Mouse (Mus musculus) forebrain, embryonic 12.5 days (tissue): ENCODE data around the gene Ovol1. TPM values are rescaled to one million over a fixed set of nuclear protein-coding genes. Genes with fewer than 3 reads are reported as not detected.

Experiments
- ATAC-seq: fragments of 200-750 bp; cut with Nextera tagmentation; 2 replicates; pipeline ENCODE4 v1.8.0; 2017; ENCODE audit warnings: moderate TSS enrichment; ENCODE audit not compliant: low FRiP score
- H3K27ac ChIP-seq: fragments of 300-500 bp; sonication (generic); 2 replicates; pipeline ENCODE4 v1.5.1; 2016; ENCODE audit warnings: mild to moderate bottlenecking
- H3K27me3 ChIP-seq: fragments of 300-500 bp; sonication (generic); 2 replicates; pipeline ENCODE4 v1.6.1; 2016; ENCODE audit warnings: mild to moderate bottlenecking
- H3K36me3 ChIP-seq: fragments of 300-500 bp; sonication (generic); replicated peaks from 2 replicates; pipeline ENCODE4 v1.6.1; 2016; ENCODE audit warnings: mild to moderate bottlenecking
- H3K4me1 ChIP-seq: fragments of 300-500 bp; sonication (generic); 2 replicates; pipeline ENCODE4 v1.6.1; 2016
- H3K4me2 ChIP-seq: fragments of 300-500 bp; sonication (generic); 2 replicates; pipeline ENCODE4 v1.6.1; 2016; ENCODE audit warnings: mild to moderate bottlenecking, moderate library complexity
- H3K4me3 ChIP-seq: fragments of 300-500 bp; sonication (generic); replicated peaks from 2 replicates; pipeline ENCODE4 v1.5.1; 2016; ENCODE audit warnings: mild to moderate bottlenecking
- H3K9ac ChIP-seq: fragments of 300-500 bp; sonication (generic); 2 replicates; pipeline ENCODE4 v1.6.1; 2016; ENCODE audit warnings: mild to moderate bottlenecking
- H3K9me3 ChIP-seq: fragments of 300-500 bp; sonication (generic); 2 replicates; pipeline ENCODE4 v1.6.1; 2016
- whole genome bisulfite sequencing: fragments of 180-500 bp; shearing (Covaris S2); methylation state at CpG from one replicate; pipeline ENCODE4 v1.1.7; 2016; 5-methylcytosine and 5-hydroxymethylcytosine counted together
- polyA plus RNA-seq: library from polyadenylated mRNA; unstranded; fragments of >200 nt; fragmentation: Nextera tagmentation; extraction: Ambion mirVana; gene quantifications from 2 replicates; pipeline ENCODE4 v1.2.1, GENCODE M21; 2016

Ovol1 gene
- polyA plus RNA-seq, 1 experiment from 2014 or later, result 0.22 TPM

- H3K4me3 ChIP-seq, result no peak overlapping the region
- H3K36me3 ChIP-seq, result no peaks in the 10 kb centered on the region
- no peaks in the 10 kb centered on the region for H3K9me3 ChIP-seq
- WGBS, result 59% methylated on average over 11 of the region's 11 CpGs
- H3K9ac ChIP-seq, result no peak overlapping the region
- H3K27ac ChIP-seq, result no peak overlapping the region
- no peaks in the 10 kb centered on the region for H3K4me1 ChIP-seq
- H3K27me3 ChIP-seq, result peaks cover 8% of the 10 kb centered on the region; the same call in 1 of the 2 replicates
- H3K4me2 ChIP-seq, result no peak overlapping the region
- no peak for ATAC-seq
Measured at GRCm38 (mm10) chr19:5544031-5544430, 16.4 kb downstream of the Ovol1 start.

- Histone ChIP-seq H3K9me3 (no peaks in the 10 kb centered on the region), H3K27ac (no peak overlapping the region), H3K4me1 (no peaks in the 10 kb centered on the region), H3K27me3 (peaks cover 8% of the 10 kb centered on the region; the same call in 1 of the 2 replicates), H3K4me3 (no peak overlapping the region), H3K9ac (no peak overlapping the region), H3K36me3 (no peaks in the 10 kb centered on the region), H3K4me2 (no peak overlapping the region)
- no peak for ATAC-seq
- WGBS, result 93% methylated on average over 9 of the region's 9 CpGs
Measured at GRCm38 (mm10) chr19:5543362-5543761, 17.1 kb downstream of the Ovol1 start.

GRCm38 (mm10) chr19:5538786-5539185 is 21.7 kb downstream of the Ovol1 start:
- Histone ChIP-seq H3K27ac (no peak overlapping the region), H3K27me3 (peaks cover 10% of the 10 kb centered on the region; the same call in 1 of the 2 replicates), H3K4me3 (no peak overlapping the region), H3K4me2 (no peak overlapping the region), H3K4me1 (no peaks in the 10 kb centered on the region), H3K9ac (no peak overlapping the region), H3K9me3 (no peaks in the 10 kb centered on the region), H3K36me3 (no peaks in the 10 kb centered on the region)
- WGBS, result 71% methylated on average over 8 of the region's 8 CpGs
- no peak for ATAC-seq

GRCm38 (mm10) chr19:5532520-5532919 is 27.9 kb downstream of the Ovol1 start:
- no peak overlapping the region for H3K4me2 ChIP-seq
- H3K4me3 ChIP-seq, result no peak overlapping the region
- H3K27me3 ChIP-seq, result peaks cover 31% of the 10 kb centered on the region
- no peak overlapping the region for H3K27ac ChIP-seq
- peaks cover 13% of the 10 kb centered on the region for H3K4me1 ChIP-seq
- no peaks in the 10 kb centered on the region for H3K9me3 ChIP-seq
- WGBS, result 79% methylated on average over 8 of the region's 8 CpGs
- no peak overlapping the region for H3K9ac ChIP-seq
- no peaks in the 10 kb centered on the region for H3K36me3 ChIP-seq
- ATAC-seq, result no peak

- H3K4me2 ChIP-seq, result no peak overlapping the region
- ATAC-seq, result no peak
Measured at GRCm38 (mm10) chr19:5530138-5530524, 30.3 kb downstream of the Ovol1 start.

GRCm38 (mm10) chr19:5529325-5530137 is 30.9 kb downstream of the Ovol1 start:
- WGBS, result 13% methylated on average over 20 of the region's 20 CpGs
- Histone ChIP-seq H3K9me3 (no peaks in the 10 kb centered on the region), H3K27me3 (peaks cover 26% of the 10 kb centered on the region), H3K4me2 (peak overlapping the region; percentile 25), H3K27ac (no peak overlapping the region), H3K36me3 (no peaks in the 10 kb centered on the region), H3K4me1 (peaks cover 13% of the 10 kb centered on the region), H3K4me3 (0 out of 2 replicates have a peak overlapping the region, but pooled peaks have one; percentile 3), H3K9ac (no peak overlapping the region)
- peak; percentile 88 for ATAC-seq

More at GRCm38 (mm10) chr19:5530138-5530524, 30.3 kb downstream of the Ovol1 start:
- Histone ChIP-seq H3K9me3 (no peaks in the 10 kb centered on the region), H3K36me3 (no peaks in the 10 kb centered on the region), H3K9ac (no peak overlapping the region), H3K27me3 (peaks cover 31% of the 10 kb centered on the region), H3K27ac (no peak overlapping the region), H3K4me3 (no peak overlapping the region), H3K4me1 (peaks cover 13% of the 10 kb centered on the region)
- WGBS, result 21% methylated on average over 7 of the region's 7 CpGs

GRCm38 (mm10) chr19:5525204-5525603 is 35.2 kb downstream of the Ovol1 start:
- H3K9ac ChIP-seq, result no peak overlapping the region
- 68% methylated on average over 5 of the region's 5 CpGs for WGBS

GRCm38 (mm10) chr19:5518721-5519120 is 41.7 kb downstream of the Ovol1 start:
- WGBS, result 87% methylated on average over 3 of the region's 3 CpGs
- H3K9ac ChIP-seq, result no peak overlapping the region
- H3K27me3 ChIP-seq, result no peaks in the 10 kb centered on the region
- no peak overlapping the region for H3K4me2 ChIP-seq
- no peaks in the 10 kb centered on the region for H3K4me1 ChIP-seq
- no peaks in the 10 kb centered on the region for H3K9me3 ChIP-seq
- ATAC-seq, result no peak
- no peak overlapping the region for H3K27ac ChIP-seq
- no peak overlapping the region for H3K4me3 ChIP-seq
- H3K36me3 ChIP-seq, result no peaks in the 10 kb centered on the region

More at GRCm38 (mm10) chr19:5525204-5525603, 35.2 kb downstream of the Ovol1 start:
- H3K4me3 ChIP-seq, result no peak overlapping the region
- ATAC-seq, result no peak
- H3K9me3 ChIP-seq, result no peaks in the 10 kb centered on the region
- H3K27ac ChIP-seq, result no peak overlapping the region
- H3K27me3 ChIP-seq, result peaks cover 12% of the 10 kb centered on the region; the same call in 1 of the 2 replicates
- H3K4me1 ChIP-seq, result peaks cover 9% of the 10 kb centered on the region
- no peak overlapping the region for H3K4me2 ChIP-seq
- H3K36me3 ChIP-seq, result no peaks in the 10 kb centered on the region

- no peaks in the 10 kb centered on the region for H3K9me3 ChIP-seq
- H3K27me3 ChIP-seq, result no peaks in the 10 kb centered on the region
- H3K4me3 ChIP-seq, result no peak overlapping the region
- 82% methylated on average over 8 of the region's 8 CpGs for WGBS
- ATAC-seq, result no peak
- peaks cover 4% of the 10 kb centered on the region; the same call in 1 of the 2 replicates for H3K4me1 ChIP-seq
- H3K4me2 ChIP-seq, result no peak overlapping the region
- H3K27ac ChIP-seq, result no peak overlapping the region
- H3K36me3 ChIP-seq, result no peaks in the 10 kb centered on the region
- no peak overlapping the region for H3K9ac ChIP-seq
Measured at GRCm38 (mm10) chr19:5516906-5517505, 43.4 kb downstream of the Ovol1 start.

GRCm38 (mm10) chr19:5515840-5516777 is 44.3 kb downstream of the Ovol1 start:
- H3K27ac ChIP-seq, result no peak overlapping the region
- H3K27me3 ChIP-seq, result no peaks in the 10 kb centered on the region
- WGBS, result 78% methylated on average over 7 of the region's 7 CpGs
- no peaks in the 10 kb centered on the region for H3K36me3 ChIP-seq
- H3K4me3 ChIP-seq, result no peak overlapping the region
- no peak overlapping the region for H3K9ac ChIP-seq
- H3K9me3 ChIP-seq, result no peaks in the 10 kb centered on the region
- no peak for ATAC-seq
- H3K4me2 ChIP-seq, result no peak overlapping the region
- H3K4me1 ChIP-seq, result peaks cover 6% of the 10 kb centered on the region

- Histone ChIP-seq H3K4me1 (peaks cover 22% of the 10 kb centered on the region), H3K36me3 (no peaks in the 10 kb centered on the region)
- ATAC-seq, result no peak
Measured at GRCm38 (mm10) chr19:5513005-5513349, 47.5 kb downstream of the Ovol1 start.

More at GRCm38 (mm10) chr19:5513005-5513349, 47.5 kb downstream of the Ovol1 start:
- no peaks in the 10 kb centered on the region for H3K27me3 ChIP-seq
- WGBS, result 91% methylated on average over 3 of the region's 3 CpGs
- no peak overlapping the region for H3K27ac ChIP-seq
- H3K9me3 ChIP-seq, result no peaks in the 10 kb centered on the region
- H3K4me3 ChIP-seq, result no peak overlapping the region
- H3K9ac ChIP-seq, result no peak overlapping the region
- no peak overlapping the region for H3K4me2 ChIP-seq
